Mouse (Mus musculus): ENCODE measurements around the gene Psmb5.

DNA sequence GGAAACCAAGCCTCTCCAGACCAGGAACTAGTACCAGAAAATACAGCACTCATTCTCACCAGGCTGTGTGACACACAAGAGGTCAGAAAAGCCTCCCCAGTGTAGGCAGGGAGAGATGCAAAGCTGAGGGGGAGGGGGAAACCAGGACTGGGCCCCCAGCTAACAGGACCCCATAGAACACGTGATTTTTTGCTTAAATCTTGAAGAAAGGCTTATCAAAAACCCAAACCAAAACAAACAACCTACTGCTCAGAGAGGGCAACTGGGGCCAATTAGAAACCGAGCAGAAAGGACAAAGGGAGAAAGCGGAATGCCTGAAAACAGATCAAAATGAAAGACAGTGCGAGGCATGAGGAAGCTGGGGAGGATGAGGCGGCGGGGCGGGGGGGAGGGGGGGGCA, 35.0 kb upstream of the Psmb5 start:
- TF ChIP-seq POLR2A (IDR thresholded peaks at IDR 0.05; ENCODE audit: borderline replicate concordance, low read depth, low read length) (no peak), CTCF (IDR thresholded peaks at IDR 0.05; ENCODE audit: low read depth, low read length) (no peak)
